Mouse (Mus musculus): ENCODE measurements around the gene Eif5.
A peak's percentile ranks its signal among the peaks of the same experiment; 100 is the strongest.

Gene Eif5

GRCm38 (mm10) chr12:111563076-111563629 is 25.3 kb downstream of the Eif5 start:
- no peak for DNase-seq (ENCODE audit: low spot score in 2 of 2)

- no peak for DNase-seq (ENCODE audit: low spot score in 2 of 2)
Observed at GRCm38 (mm10) chr12:111565363-111565762, 27.5 kb downstream of the Eif5 start.

- DNase-seq (ENCODE audit: low spot score in 2 of 2) = no peak
Observed at GRCm38 (mm10) chr12:111568836-111569235, 31.0 kb downstream of the Eif5 start.

- no peak for DNase-seq (ENCODE audit: low spot score in 2 of 2)
Observed at GRCm38 (mm10) chr12:111572406-111572805, 34.6 kb downstream of the Eif5 start.

- DNase-seq (ENCODE audit: low spot score in 2 of 2) = no peak
Observed at GRCm38 (mm10) chr12:111573315-111573714, 35.5 kb downstream of the Eif5 start.

- DNase-seq (ENCODE audit: low spot score in 2 of 2) = peak; percentile 94 to 97
Observed at GRCm38 (mm10) chr12:111574074-111574886, 36.5 kb downstream of the Eif5 start, which contains the start of gene Mark3. Mark3 (plus strand) TSS chr12:111574523.

GRCm38 (mm10) chr12:111574887-111575838 is 37.3 kb downstream of the Eif5 start:
- peak; percentile 18 to 40 for DNase-seq (ENCODE audit: low spot score in 2 of 2)

- DNase-seq (ENCODE audit: low spot score in 2 of 2) = no peak
Observed at GRCm38 (mm10) chr12:111583058-111583457, 45.2 kb downstream of the Eif5 start.

- DNase-seq (ENCODE audit: low spot score in 2 of 2) = no peak
Observed at GRCm38 (mm10) chr12:111584401-111584800, 46.6 kb downstream of the Eif5 start.

- no peak for DNase-seq (ENCODE audit: low spot score in 2 of 2)
Observed at GRCm38 (mm10) chr12:111587252-111587651, 49.4 kb downstream of the Eif5 start.

- DNase-seq (ENCODE audit: low spot score in 2 of 2) = no peak
Observed at GRCm38 (mm10) chr12:111592407-111593021, 54.7 kb downstream of the Eif5 start.

- no peak for DNase-seq (ENCODE audit: low spot score in 2 of 2)
Observed at GRCm38 (mm10) chr12:111593775-111594174, 56.0 kb downstream of the Eif5 start.

Data from frontal cortex, postnatal 10 days (tissue).